Mouse (Mus musculus) liver, postnatal 0 days (tissue): ENCODE data around the gene Ptpa. TPM values are rescaled to one million over a fixed set of nuclear protein-coding genes. Genes with fewer than 3 reads are reported as not detected.

Experiments used
- ATAC-seq: fragments of 200-750 bp; cut with Nextera tagmentation; 2 replicates; pipeline ENCODE4 v1.8.0; 2017; ENCODE audit warnings: mild to moderate bottlenecking, moderate library complexity
- DNase-seq: peaks from one replicate; pipeline ENCODE4 v3.0.0-alpha.2; 2016
- H3K27ac ChIP-seq: fragments of 300-500 bp; sonication (generic); 2 replicates; pipeline ENCODE4 v1.5.1; 2014; ENCODE audit warnings: antibody characterized with exemption, moderate library complexity, mild to moderate bottlenecking, low read depth
- H3K27me3 ChIP-seq: fragments of 300-500 bp; sonication (generic); 2 replicates; pipeline ENCODE4 v1.6.1; 2014; ENCODE audit warnings: low read length, control low read depth, mixed read lengths; ENCODE audit not compliant: insufficient read depth
- H3K36me3 ChIP-seq: fragments of 300-500 bp; sonication (generic); replicated peaks from 2 replicates; pipeline ENCODE4 v1.6.1; 2014; ENCODE audit warnings: mild to moderate bottlenecking, control low read depth, low read length, moderate library complexity, mixed read lengths; ENCODE audit not compliant: insufficient read depth
- H3K4me1 ChIP-seq: fragments of 300-500 bp; sonication (generic); 2 replicates; pipeline ENCODE4 v1.6.1; 2014; ENCODE audit warnings: antibody characterized with exemption, mild to moderate bottlenecking, control low read depth; ENCODE audit not compliant: insufficient read depth
- H3K4me2 ChIP-seq: fragments of 300-500 bp; sonication (generic); 2 replicates; pipeline ENCODE4 v1.6.1; 2014; ENCODE audit warnings: low read depth, mild to moderate bottlenecking, low read length, moderate library complexity, mixed read lengths
- H3K4me3 ChIP-seq: fragments of 300-500 bp; sonication (generic); 2 replicates; pipeline ENCODE4 v1.5.1; 2014; ENCODE audit warnings: low read depth, low read length
- H3K9ac ChIP-seq: fragments of 300-500 bp; sonication (generic); replicated peaks from 2 replicates; pipeline ENCODE4 v1.6.1; 2014; ENCODE audit warnings: mild to moderate bottlenecking, moderate library complexity
- H3K9me3 ChIP-seq: fragments of 300-500 bp; sonication (generic); 2 replicates; pipeline ENCODE4 v1.6.1; 2016; ENCODE audit warnings: mild to moderate bottlenecking, control low read depth, low read length, mixed read lengths
- CTCF ChIP-seq: sonication (generic); IDR thresholded peaks from 2 replicates; pipeline ENCODE4 v1.5.1; 2016; ENCODE audit warnings: antibody characterized with exemption, low read depth
- EP300 ChIP-seq: IDR thresholded peaks from 2 replicates; pipeline ENCODE4 v1.6.1; 2016; ENCODE audit warnings: antibody characterized with exemption, low read depth, mild to moderate bottlenecking
- WGBS: fragments of 180-500 bp; shearing (Covaris S2); extraction: QIAGEN DNeasy Blood & Tissue Kit; methylation state at CpG from one replicate; pipeline ENCODE4 v1.1.7; 2014; ENCODE audit not compliant: insufficient replicate concordance; 5-methylcytosine and 5-hydroxymethylcytosine counted together
- polyA plus RNA-seq: library from polyadenylated mRNA; unstranded; fragments of >200 nt; fragmentation: Nextera tagmentation; extraction: Ambion mirVana; gene quantifications from 2 replicates; pipeline ENCODE4 v1.2.1, GENCODE M21; 2015

Ptpa gene
- polyA plus RNA-seq, 1 experiment from 2014 or later, result 76.8 TPM

- Histone ChIP-seq H3K36me3 (peaks cover 71% of the 10 kb centered on the region), H3K4me2 (peak overlapping the region; percentile 55), H3K27me3 (no peaks in the 10 kb centered on the region), H3K9ac (peak overlapping the region; percentile 45), H3K27ac (peak overlapping the region; percentile 95), H3K4me1 (peaks cover 45% of the 10 kb centered on the region), H3K9me3 (no peaks in the 10 kb centered on the region), H3K4me3 (0 out of 2 replicates have a peak overlapping the region, but pooled peaks have one; percentile 2)
- no peak for TF ChIP-seq EP300
- TF ChIP-seq CTCF, result no peak
- DNase-seq, result no peak
- no peak for ATAC-seq
- 58% methylated on average over 5 of the region's 5 CpGs for WGBS
These were observed 26.7 kb downstream of the Ptpa start for GRCm38 (mm10) chr2:30442498-30442890.

- Histone ChIP-seq H3K4me2 (no peak overlapping the region), H3K4me1 (peaks cover 45% of the 10 kb centered on the region), H3K27me3 (no peaks in the 10 kb centered on the region), H3K36me3 (peaks cover 69% of the 10 kb centered on the region), H3K27ac (0 out of 2 replicates have a peak overlapping the region, but pooled peaks have one; percentile 22), H3K4me3 (no peak overlapping the region), H3K9ac (no peak overlapping the region; the same call in 1 of the 2 replicates), H3K9me3 (no peaks in the 10 kb centered on the region)
- no peak for DNase-seq
- 74% methylated on average over 4 of the region's 4 CpGs for WGBS
- TF ChIP-seq EP300 (no peak), CTCF (no peak)
- no peak for ATAC-seq
These were observed 27.4 kb downstream of the Ptpa start for GRCm38 (mm10) chr2:30443281-30443680.

GRCm38 (mm10) chr2:30444006-30444405 lies 28.2 kb downstream of the Ptpa start:
- TF ChIP-seq CTCF, result no peak
- TF ChIP-seq EP300, result no peak
- H3K27me3 ChIP-seq, result no peaks in the 10 kb centered on the region
- ATAC-seq (no peak), DNase-seq (no peak)
- H3K9me3 ChIP-seq, result no peaks in the 10 kb centered on the region
- H3K27ac ChIP-seq, result 0 out of 2 replicates have a peak overlapping the region, but pooled peaks have one; percentile 22
- H3K4me1 ChIP-seq, result peaks cover 45% of the 10 kb centered on the region
- no peak overlapping the region for H3K9ac ChIP-seq
- H3K4me2 ChIP-seq, result no peak overlapping the region
- no peak overlapping the region for H3K4me3 ChIP-seq
- peaks cover 66% of the 10 kb centered on the region for H3K36me3 ChIP-seq
- 83% methylated on average over 5 of the region's 5 CpGs for WGBS

GRCm38 (mm10) chr2:30444450-30444849 lies 28.6 kb downstream of the Ptpa start:
- H3K4me1 ChIP-seq, result peaks cover 45% of the 10 kb centered on the region
- ATAC-seq (no peak), DNase-seq (no peak)
- no peak overlapping the region for H3K9ac ChIP-seq
- H3K9me3 ChIP-seq, result no peaks in the 10 kb centered on the region
- peaks cover 66% of the 10 kb centered on the region for H3K36me3 ChIP-seq
- H3K27ac ChIP-seq, result no peak overlapping the region
- no peak for TF ChIP-seq CTCF
- no peak for TF ChIP-seq EP300
- no peaks in the 10 kb centered on the region for H3K27me3 ChIP-seq
- no peak overlapping the region for H3K4me3 ChIP-seq
- H3K4me2 ChIP-seq, result no peak overlapping the region

GRCm38 (mm10) chr2:30445312-30445711 lies 29.5 kb downstream of the Ptpa start:
- no peaks in the 10 kb centered on the region for H3K27me3 ChIP-seq
- H3K4me1 ChIP-seq, result peaks cover 45% of the 10 kb centered on the region
- DNase-seq (no peak), ATAC-seq (peak; percentile 18; the same call in 1 of the 2 replicates)
- peaks cover 64% of the 10 kb centered on the region for H3K36me3 ChIP-seq
- no peak overlapping the region for H3K27ac ChIP-seq
- TF ChIP-seq CTCF (no peak), EP300 (no peak)
- peak overlapping the region; percentile 13; the same call in 1 of the 2 replicates for H3K9ac ChIP-seq
- H3K9me3 ChIP-seq, result no peaks in the 10 kb centered on the region
- no peak overlapping the region for H3K4me3 ChIP-seq
- 61% methylated on average over 2 of the region's 2 CpGs for WGBS
- no peak overlapping the region for H3K4me2 ChIP-seq

GRCm38 (mm10) chr2:30446891-30447826 lies 31.3 kb downstream of the Ptpa start:
- no peak overlapping the region for H3K4me3 ChIP-seq
- no peak overlapping the region for H3K9ac ChIP-seq
- peaks cover 30% of the 10 kb centered on the region for H3K4me1 ChIP-seq
- H3K27ac ChIP-seq, result 0 out of 2 replicates have a peak overlapping the region, but pooled peaks have one; percentile 51
- no peak for ATAC-seq
- WGBS, result 71% methylated on average over 10 of the region's 10 CpGs
- TF ChIP-seq CTCF (no peak), EP300 (no peak)
- no peaks in the 10 kb centered on the region for H3K27me3 ChIP-seq
- DNase-seq, result no peak
- H3K4me2 ChIP-seq, result no peak overlapping the region
- no peaks in the 10 kb centered on the region for H3K9me3 ChIP-seq
- peaks cover 58% of the 10 kb centered on the region for H3K36me3 ChIP-seq
